Mouse (Mus musculus) cerebellum, adult 18-20 months (tissue): ENCODE results near the gene Klhl29.
"Not testable (repeated sequence)": the region's sequence is repeated elsewhere in the genome, so short reads cannot be mapped to it uniquely, and the experiment has no call there.

Source experiments
- DNase-seq, 2 experiments: peaks; one replicate each; pipeline ENCODE4 v3.0.0; 2021

The Klhl29 gene

DNA sequence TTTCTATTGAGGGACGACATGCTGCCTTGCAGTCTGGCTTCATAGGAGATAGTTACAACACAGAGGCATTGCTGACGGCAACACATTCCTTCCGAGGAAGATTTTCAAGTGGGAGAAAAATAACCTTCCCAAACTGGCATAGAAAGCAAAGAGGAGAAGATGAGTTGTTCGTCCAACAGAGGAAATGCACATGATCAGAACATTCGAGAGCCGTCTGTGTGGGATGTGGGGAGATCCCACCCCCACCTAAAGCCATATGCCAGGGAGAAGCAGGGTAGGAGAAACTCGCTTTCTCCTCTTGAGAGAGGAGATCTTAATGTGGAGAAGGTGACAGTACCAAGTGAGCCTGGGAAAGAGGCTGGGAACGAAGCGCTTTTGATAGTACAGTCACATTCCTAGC, 22.1 kb downstream of the Klhl29 start:
- DNase-seq = no peak

DNA sequence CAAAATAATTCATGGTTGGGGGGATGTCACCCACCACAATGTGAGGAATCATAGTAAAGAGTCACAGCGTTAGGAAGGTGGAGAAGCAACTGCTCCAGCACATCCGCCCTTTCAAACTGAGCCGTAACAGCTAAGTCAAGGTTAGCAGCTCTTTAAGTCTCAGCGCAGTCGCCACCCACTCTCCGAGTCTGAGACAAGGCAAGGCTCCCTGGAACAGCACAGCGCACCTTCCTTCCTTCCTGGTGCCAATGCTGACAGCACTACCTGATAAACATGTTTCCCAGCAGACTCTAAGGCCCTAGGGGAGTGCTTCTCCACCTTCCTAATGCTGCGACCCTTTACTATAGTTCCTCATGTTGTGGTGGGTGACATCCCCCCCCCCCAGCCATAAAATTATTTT, 22.7 kb downstream of the Klhl29 start:
- no peak for DNase-seq

DNA sequence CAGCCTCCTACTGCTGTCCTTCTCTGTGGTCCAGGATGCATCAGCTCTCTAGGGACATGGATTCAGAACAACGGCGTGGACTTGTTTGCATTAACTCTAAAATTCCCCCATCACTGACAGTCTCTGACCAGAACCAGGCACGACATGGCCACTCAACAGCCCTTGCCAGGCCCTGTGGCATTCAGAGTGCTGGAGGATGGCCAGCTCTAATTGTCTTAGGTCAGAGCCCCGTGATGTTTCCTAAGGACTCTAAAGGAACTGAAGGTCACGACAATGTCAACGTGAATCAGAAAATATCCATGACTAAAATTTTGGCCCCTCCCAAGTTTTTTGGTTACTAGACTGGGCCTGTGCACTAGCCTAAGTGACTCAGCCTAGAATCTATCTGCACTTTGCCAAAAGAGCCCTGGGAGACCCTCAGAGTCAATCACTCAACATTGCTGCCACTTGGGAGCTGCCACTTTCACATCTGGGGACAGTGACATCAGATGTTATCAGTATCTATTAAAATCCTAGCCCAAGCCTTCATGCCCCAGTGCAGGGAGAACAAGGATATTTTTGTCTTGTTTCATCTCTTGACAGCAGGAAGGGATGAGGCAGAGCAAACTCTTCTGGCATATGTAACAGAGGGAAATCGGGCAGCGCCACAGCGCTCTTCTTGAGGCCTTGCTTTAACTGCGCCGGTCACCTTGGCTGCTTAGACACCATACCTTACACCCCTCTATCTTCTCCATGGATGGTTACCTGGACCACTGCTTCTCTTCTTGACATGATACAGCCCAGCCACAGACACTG, 24.8 kb downstream of the Klhl29 start:
- no peak for DNase-seq

DNA sequence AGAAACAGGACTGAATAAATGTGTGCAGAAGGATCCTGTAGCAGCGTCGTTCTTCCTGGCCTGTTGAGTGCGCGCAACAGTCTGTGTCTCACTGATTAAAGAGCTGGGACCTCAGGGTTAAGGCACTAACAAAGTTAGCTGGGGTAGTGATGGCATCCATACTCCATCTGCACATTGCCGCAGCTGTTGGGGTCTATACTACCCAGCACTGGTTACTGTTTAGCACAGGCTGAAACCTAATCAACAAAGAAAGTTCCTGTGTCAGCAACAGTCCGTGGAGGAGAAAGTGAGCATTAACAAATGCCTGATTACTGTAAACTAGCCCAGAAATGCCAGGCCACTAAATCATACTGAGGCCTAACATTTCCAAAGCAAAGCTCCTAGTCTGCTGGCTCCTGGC, 30.4 kb downstream of the Klhl29 start:
- DNase-seq = no peak

DNA sequence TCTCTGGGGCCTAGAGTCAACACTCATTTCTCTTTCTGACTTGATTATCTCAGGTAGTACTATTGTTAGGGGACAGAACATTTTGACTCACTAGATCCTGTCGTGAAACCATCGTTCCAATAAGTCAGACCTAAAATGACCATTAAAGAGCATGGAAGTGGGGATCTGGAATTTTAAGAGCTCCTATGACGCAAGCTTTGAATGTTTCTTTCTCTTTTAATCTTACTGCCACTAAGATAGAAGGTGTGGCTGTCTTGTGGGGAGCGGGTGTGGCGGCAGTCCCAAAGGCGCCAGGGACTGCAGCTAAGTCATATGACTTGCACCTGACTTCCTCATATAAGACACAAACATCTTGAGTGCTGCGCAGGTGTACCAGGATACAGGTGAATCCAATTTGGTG, 31.0 kb downstream of the Klhl29 start:
- not testable (repeated sequence) for DNase-seq

DNA sequence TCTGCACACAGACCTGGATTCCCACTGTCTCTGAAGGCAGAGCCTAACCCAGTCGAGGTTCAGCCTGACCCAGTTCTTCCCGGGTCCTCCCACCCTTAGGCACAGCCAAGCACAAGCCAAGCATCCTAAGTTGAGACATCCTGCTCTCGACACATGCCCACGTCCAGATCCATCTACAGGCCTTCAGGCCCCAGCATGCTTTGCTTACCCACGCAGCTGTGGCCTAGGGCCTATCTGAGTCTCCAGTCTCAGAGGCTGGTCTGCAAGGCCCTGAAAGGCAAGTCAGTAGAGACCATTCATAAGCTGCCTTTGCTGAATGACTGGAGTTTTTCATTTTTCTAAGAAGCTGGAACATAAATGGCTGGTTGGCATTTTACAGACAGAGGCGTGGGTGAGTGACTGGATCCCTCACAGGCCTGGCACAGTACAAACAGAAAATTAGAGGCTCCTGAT, 35.3 kb downstream of the Klhl29 start:
- no peak for DNase-seq

DNA sequence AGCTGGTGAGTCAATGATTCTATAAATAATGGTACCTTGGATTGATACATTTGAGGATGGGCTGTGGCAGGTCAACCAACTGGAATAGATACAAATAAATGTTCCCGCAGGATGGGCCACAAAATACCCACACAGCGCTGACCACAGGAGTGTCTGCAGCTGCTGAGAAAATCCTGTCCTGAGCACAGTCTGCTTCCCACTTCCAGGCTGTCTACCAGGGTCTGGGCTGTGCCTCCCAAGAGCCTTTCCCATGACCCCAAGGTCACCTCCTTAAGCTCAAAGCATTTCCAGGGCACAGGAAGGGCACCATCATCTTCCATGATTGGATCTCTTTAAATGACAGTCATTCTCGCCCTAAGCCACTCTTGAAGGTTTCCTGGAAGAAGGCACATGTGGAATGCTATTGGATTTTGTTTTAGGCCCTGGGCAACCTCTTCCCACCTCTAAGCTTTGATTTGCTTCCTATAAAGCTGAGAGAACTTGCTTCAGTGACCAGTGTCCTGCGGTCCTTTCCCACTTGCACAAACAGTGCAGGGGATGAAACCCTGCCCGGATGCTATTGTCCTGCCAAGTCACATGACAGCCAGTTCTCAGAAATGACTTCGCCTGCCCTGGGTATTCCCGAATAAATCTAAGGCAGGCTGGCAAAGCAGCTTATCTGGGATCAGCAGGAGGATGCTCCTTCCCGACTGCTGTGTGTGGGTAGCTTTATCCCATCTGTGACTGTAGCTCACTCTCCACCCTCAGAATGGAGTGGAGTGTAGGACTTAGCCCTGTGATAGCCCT, 38.4 kb downstream of the Klhl29 start:
- peak; percentile 42 to 48 for DNase-seq

DNA sequence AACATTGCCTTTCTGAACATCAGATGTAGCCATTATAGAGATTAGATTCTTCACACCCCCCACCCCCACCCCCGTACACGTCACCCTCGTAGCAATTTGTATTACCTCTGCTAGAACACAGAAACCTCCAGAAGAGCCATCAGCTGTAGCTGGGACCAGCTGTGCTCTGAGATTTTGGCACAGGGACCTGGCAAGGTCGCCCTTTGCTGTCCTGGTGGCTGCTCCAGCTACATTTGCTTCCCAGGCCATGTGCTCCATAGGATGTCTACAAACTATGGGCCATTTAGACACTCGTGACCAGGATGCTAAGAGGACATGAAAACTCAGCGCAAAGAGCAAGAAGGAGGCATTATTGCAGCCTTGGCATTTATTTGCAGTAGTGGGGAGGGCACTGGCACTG, 39.2 kb downstream of the Klhl29 start:
- DNase-seq = no peak

DNA sequence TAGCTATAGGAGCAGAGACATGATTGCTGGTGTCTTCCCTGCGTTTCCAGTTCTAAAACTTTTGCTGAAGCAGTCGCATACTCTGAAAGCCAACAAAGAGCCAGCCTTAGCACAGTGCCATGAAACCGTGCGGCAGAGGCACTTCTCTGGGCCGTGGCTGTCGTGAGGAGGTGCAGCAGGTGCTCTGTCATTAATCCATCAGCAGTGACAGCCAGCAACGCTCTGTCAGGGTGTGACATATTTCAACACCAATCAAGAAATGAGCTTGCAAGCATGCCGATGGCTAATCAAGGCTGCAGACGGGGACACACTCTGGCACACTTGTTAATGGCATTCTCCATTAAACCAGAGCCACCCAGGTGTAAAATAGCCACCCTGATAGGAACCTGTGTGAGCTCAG, 40.5 kb downstream of the Klhl29 start:
- no peak for DNase-seq

DNA sequence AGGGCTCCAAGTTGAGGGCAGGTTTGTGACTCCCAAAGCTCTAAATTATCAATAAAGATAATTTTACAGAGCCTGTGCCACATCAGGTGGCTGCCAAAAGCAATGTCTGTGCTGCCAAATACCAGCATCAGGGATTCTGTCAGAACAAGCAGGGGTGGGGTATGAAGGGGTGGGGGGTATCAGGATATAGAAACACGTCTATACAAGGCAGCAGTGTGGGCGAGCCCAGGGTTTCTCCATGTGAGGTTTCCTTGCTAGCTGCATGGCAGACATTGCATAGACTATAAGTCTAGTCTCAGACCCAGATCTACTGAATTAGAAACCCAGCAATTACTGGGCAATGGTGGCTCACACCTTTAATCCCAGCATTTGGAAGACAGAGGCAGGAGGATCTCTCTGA, 41.3 kb downstream of the Klhl29 start:
- no peak for DNase-seq

DNA sequence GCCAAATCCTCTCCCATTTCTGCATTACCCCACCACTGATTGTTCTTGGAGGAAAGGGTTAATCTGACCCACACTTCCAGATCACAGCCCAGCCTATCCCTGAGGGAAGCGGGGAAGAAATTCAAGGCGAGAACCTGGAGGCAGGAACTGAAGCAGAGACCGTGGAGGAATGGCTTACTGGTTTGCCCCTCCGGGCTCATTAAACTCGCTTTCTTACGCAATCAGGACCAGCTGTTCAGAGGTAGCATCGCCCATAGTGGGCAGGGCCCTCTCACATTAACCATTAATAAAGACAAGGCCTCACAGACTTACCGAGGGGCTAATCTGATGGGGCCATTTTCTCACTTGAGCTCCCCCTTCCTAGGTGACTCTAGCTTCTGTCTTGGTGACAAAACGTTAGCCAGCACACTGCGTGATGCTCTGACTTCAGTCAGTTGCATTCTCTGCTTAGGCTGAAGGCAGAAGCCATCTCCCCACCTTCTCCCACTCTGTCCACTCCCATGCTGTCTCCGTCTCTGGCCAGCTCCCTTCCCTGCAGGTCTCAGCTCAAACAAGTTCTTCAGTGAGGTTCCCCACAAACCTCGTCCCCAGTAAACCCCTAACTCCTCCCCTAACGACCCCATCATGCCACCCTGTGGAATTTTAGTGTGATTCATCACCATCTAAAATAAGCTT, 43.5 kb downstream of the Klhl29 start:
- DNase-seq = no peak

DNA sequence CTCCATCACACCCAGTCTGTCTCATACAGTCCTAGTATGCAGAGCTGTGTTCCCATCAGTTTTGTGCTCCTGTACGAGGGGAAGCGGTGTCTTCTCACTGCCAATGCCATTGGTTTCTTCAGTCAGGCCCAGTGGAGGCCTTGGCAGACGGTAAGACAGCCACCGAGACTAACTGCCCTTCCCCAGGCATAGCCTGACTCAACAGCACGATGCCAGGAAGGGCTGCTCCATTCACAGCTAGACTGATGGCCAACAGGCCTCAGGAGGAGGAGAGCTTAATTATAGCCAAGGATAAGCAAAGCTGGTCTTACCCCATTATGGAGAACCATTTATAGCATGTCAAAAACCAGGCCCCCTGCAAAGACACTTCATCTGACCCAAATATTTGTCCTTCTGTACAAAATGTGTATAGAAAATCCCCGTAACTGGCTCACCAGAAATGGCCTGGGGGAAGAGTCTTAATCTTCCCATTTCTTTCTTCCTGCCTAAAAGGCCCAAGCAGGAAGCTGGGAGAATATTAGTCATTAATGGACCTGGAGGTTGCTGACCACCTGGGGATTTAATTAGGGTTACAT, 44.9 kb downstream of the Klhl29 start:
- peak in 1 of 2 experiments; percentile 21 for DNase-seq

DNA sequence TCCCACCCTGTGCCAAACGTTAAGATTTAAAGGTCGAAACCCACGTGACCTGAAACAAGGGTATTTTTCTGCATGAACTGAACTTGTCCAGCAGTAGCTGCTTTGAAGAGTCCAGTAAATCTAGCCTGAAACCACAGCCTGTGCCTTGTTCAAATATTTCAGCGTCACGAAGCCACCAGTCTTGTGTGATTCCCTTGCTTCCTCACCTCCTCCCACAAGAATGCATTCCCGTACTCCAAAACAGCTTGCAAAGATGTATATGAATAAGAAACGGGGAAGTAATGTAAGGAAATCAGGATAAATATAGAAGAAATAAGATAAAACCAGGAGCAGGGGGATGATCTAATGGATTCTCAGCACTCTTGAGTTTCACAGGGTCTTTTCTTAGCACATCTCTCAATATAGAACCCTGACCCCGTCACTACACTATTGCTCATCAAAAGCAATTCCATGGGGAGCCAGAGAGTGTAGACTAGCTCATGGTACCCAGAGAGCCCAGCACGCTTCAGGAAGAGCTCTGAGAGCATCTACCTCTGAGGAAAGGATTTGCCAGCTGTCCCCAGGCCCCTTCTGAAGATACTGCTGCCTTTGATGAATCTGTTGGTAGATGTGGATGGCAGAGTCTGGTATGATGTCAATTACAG, 52.9 kb downstream of the Klhl29 start:
- no peak for DNase-seq

DNA sequence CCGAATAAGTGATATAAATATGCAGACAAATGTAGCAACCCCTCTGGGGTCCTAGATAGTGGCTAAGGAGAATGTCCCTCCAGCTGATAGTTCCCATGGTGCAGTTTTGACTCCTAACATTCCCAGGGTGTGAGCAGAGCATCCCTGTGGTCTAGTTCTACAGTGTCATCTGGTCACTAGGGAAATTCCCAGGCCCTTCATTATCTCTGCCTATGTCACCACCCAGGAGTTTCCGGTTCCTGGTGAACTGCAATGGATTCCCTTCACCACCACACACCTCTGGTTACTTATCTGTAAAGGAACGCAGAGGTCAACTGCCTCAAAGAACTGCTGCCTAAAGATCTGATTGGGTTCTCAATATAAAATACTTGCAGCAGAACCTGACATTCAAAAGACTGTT, 54.5 kb downstream of the Klhl29 start:
- no peak for DNase-seq

DNA sequence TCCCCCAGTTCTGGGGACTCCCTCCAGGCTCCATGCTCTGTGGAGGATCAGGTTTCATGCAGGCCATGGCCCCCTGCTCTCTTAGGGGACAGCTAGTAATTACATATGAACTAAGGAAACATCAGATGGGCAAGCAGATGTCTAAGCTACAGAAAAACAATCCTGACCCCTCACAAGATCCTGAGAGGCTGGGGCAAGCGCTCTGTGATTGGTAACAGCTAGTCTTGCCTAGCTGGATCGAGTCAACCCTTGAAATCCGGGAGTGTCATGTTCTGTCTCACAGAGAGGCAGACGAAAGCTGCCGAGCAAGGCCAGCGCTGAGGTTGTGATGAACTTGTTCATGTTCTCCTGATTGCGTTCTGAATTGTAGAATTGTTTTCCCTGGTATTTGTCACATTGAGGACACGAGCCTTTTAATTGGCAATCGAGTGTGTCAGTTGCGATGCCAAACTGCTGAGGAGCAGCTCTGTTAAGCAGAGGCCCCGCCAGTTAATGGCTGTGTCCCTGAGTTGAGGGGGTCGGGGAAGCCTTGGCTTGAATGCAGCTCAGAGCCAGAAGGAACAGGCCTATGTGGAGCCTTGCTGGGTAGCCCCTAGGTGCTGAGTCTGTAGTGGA, 56.0 kb downstream of the Klhl29 start:
- no peak for DNase-seq

DNA sequence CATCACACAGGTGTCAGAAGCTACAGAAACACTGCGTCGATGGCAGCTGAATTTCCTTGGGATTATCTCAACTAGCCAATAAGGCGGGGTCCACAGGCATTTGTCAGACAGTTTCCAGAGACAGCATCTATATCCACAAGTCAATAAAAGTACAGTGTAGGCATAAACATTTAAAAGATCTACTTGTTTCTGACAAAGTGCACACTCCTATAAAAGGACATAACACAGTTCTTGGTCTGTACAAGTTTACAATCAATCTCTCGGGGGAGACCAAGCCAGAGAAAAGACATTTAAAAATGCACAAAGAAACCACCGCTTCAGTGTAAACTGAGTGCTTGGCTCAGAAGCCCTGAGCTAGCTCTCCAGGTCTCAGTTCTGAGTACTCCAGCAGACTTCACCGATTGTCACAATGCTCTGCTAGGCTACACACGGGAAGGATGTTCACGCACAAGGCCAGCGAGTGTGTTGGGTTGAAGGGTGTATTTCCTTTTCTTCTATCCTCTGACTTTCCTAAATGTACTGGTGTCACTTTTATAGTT, 59.4 kb downstream of the Klhl29 start:
- no peak for DNase-seq

DNA sequence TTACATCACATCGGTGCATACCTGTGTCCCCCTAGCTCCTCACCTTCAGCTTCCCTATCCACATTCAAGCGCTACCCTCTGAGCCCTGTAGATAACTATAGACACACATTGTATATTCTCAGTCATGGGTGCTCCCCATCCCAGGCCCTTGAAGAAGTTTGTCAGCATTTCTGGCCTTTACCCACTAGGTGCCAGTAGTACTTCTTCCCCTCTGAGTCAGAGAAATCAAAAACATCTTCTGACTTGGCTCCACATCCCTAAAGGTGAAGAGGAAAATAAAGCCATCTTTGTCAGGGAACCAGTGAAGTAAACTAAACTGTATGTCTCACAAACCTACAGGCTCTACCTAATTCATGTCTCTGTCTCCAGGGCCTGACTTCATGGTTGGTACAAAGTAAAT, 67.6 kb downstream of the Klhl29 start:
- DNase-seq = no peak

DNA sequence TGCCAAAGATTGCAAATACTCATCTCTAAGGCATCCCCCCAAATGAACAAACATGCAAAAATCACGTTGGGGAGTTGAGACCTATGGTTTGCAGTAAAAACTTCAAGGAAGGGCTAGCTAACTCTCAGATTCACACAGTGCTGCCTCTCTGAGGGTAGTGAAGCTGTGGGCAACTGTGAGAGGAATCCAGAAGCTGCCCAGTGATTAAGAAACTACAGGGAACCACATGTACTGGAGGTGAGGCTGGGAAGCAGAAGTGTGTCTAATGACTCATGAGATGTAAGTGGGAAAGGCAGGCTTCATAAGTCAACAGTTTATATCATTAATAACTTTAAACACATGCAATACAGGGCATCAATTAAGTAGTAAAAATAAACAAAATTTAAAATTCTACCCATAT, 70.0 kb downstream of the Klhl29 start:
- no peak for DNase-seq

DNA sequence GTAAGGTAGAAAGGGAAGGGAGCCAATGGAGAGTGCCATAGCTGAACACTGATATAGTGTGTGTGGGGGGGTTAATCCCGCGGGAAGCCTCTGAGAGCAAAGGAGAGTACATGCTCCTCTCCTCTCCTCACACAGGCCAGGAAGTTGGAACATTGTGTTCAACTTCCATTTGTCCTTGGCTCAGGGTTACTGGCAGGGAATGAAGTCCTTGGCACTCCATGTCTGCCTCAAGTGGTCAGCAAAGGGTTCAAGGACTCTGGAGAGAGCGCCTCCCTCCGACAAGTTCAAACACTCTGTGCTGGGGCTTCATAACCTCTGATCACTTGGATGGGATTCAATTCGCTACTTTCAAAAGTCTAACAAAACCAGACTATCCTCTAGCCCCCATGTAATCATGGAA, 71.6 kb downstream of the Klhl29 start:
- DNase-seq = no peak

DNA sequence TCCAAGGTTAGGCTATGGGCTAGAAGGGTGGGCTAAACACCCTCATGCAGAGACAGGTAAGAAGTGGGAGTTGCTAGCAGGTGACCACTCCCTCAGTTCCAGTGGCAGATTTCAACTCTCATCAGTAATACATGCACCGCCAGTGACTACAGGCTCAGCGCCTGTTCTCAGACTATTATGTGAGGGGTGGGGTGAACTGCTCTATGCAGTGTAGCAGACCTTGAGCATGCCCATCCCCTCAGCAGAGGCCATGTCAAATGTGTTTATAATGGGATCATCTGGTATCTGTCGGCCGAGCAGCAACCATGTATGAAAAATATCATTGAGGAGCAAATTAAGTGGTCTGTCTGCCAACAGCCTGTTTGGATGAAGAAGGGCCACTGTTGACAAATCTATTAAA, 72.4 kb downstream of the Klhl29 start:
- no peak for DNase-seq

DNA sequence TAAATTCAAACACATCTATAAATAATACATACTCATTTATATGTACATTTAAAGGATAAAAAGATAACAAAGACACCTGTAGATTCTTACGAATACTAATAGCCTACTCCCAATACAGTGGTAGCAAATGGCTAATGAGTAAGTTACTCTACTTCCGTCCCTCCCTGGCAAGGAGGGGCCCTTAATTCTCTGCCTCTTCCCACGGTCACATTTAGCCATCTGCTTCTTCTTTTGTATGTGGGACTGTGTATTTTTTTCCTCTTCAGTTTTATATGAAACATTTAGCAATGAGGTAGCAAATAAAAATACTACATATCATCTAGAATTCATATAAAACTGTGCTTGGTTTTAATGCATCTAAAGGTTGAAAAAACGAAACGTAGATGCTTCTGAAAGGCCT, 73.6 kb downstream of the Klhl29 start:
- DNase-seq = no peak

DNA sequence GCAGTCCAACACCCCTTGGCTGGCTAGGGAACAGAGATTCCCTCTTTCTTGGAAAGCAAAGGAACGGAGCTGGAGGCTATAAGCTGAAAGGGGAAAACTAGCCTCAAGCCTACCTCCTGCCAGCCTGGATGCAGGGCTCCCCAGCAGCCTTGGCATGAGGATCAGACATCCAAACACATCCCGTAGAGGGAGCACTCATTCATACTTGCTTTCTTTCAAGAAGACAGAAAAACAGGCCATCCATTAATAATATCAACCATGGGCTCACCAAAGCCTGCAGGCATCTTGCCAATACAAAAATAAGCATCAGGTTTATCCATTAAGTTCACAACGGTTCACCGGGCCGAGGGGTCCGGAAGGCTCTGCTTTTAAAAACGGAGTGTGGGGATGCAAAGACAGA, 79.1 kb downstream of the Klhl29 start:
- DNase-seq = peak in 1 of 2 experiments; percentile 22
